Mouse (Mus musculus) midbrain, embryonic 15.5 days (tissue): ENCODE data around the gene Pitpnb. TPM values are rescaled to one million over a fixed set of nuclear protein-coding genes. Genes with fewer than 3 reads are reported as not detected.
A peak's percentile ranks its signal among the peaks of the same experiment; 100 is the strongest.

ENCODE experiments used
- ATAC-seq: fragments of 200-750 bp; cut with Nextera tagmentation; replicated peaks from 2 replicates; pipeline ENCODE4 v1.8.0; 2017; ENCODE audit warnings: moderate TSS enrichment
- H3K27ac ChIP-seq: fragments of 300-500 bp; sonication (generic); 2 replicates; pipeline ENCODE4 v1.5.1; 2015; ENCODE audit warnings: mild to moderate bottlenecking, inconsistent platforms
- H3K27me3 ChIP-seq: fragments of 300-500 bp; sonication (generic); replicated peaks from 2 replicates; pipeline ENCODE4 v1.6.1; 2015; ENCODE audit warnings: inconsistent platforms
- H3K36me3 ChIP-seq: fragments of 300-500 bp; sonication (generic); replicated peaks from 2 replicates; pipeline ENCODE4 v1.6.1; 2015; ENCODE audit warnings: inconsistent platforms
- H3K4me1 ChIP-seq: fragments of 300-500 bp; sonication (generic); 2 replicates; pipeline ENCODE4 v1.6.1; 2015; ENCODE audit warnings: inconsistent platforms
- H3K4me2 ChIP-seq: fragments of 300-500 bp; sonication (generic); 2 replicates; pipeline ENCODE4 v1.6.1; 2015; ENCODE audit warnings: inconsistent platforms, mild to moderate bottlenecking, moderate library complexity
- H3K4me3 ChIP-seq: fragments of 300-500 bp; sonication (generic); 2 replicates; pipeline ENCODE4 v1.5.1; 2015; ENCODE audit warnings: mild to moderate bottlenecking, inconsistent platforms
- H3K9ac ChIP-seq: fragments of 300-500 bp; sonication (generic); 2 replicates; pipeline ENCODE4 v1.6.1; 2015; ENCODE audit warnings: mild to moderate bottlenecking, inconsistent platforms
- H3K9me3 ChIP-seq: fragments of 300-500 bp; sonication (generic); 2 replicates; pipeline ENCODE4 v1.6.1; 2016; ENCODE audit warnings: inconsistent platforms
- WGBS: fragments of 180-500 bp; shearing (Covaris S2); methylation state at CpG from one replicate; pipeline ENCODE4 v1.1.7; 2015; ENCODE audit warnings: mixed read lengths; 5-methylcytosine and 5-hydroxymethylcytosine counted together
- polyA plus RNA-seq: library from polyadenylated mRNA; unstranded; fragments of >200 nt; fragmentation: Nextera tagmentation; extraction: Ambion mirVana; gene quantifications from 2 replicates; pipeline ENCODE4 v1.2.1, GENCODE M21; 2015

Gene Pitpnb
- polyA plus RNA-seq, 1 experiment from 2014 or later: 98.0 TPM

DNA sequence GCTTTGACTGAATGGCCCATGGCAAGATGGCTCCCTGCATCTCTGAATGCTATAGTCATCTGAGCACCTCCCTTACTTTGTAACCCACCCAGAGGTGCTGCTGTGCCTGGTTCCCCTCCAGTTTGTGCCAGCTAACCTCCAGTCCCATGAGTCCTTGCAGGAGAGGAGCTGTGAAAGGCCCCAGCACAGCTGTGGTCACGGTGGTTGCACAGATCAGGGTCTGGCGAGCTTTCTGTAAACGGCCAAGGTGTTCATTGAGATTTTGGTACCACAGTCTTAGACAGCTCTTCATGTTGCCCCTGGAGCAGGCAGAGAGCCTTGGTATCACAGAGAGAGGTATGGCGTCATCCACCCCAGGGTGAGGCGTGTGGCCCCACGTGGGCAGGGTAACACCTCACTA, 60.9 kb downstream of the Pitpnb start:
- Histone ChIP-seq H3K4me2 (no peak overlapping the region), H3K4me3 (no peak overlapping the region), H3K4me1 (peaks cover 36% of the 10 kb centered on the region), H3K27ac (no peak overlapping the region), H3K9me3 (no peaks in the 10 kb centered on the region), H3K9ac (no peak overlapping the region), H3K36me3 (peaks cover 9% of the 10 kb centered on the region), H3K27me3 (no peaks in the 10 kb centered on the region)
- ATAC-seq: no peak
- 88% methylated on average over 6 of the region's 6 CpGs for WGBS

DNA sequence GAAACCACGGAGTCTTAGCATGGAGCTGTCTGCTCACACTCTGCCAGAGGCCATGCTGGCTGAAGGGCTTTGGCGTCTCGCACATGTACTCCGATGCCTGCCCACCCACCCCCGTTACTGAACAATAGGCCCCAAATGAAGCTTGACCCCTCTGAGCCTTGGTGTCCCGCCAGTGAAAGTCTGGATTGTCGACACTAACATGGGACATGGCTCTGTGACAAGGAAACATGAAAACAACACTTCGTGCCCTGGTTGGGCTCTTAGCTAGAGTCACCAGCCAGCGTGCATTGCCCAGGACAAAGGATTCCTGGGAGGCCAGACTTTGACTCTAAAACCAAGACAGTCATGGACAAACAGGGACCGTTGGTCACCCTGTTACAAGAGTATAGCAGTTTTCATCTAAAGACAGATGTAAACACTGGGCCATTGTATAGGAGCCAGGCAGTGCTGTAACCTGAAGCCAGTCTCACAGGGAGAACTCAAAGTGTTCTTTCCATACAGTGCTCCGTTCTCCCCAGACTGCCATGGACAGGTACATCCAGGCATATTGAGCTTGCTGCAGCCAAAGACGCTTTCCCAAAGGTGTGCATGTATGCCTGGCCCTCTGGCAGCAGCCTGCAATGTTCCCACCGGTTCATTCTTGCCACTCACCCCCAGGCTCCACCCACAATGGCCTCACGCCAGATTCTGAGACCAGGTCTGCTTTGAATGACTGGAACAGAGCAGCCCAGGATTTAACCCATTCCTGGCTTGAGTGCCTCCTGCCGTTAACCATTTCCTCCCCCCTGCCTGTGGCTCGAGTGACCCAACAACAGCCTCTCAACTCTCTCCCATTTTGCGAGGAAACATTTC, 63.0 kb downstream of the Pitpnb start:
- H3K27me3 ChIP-seq: no peaks in the 10 kb centered on the region
- H3K27ac ChIP-seq: peak overlapping the region; percentile 70
- ATAC-seq: peak; percentile 73
- H3K9ac ChIP-seq: no peak overlapping the region
- peak overlapping the region; percentile 5; the same call in 1 of the 2 replicates for H3K4me3 ChIP-seq
- no peaks in the 10 kb centered on the region for H3K36me3 ChIP-seq
- peak overlapping the region; percentile 38 for H3K4me2 ChIP-seq
- H3K9me3 ChIP-seq: no peaks in the 10 kb centered on the region
- peaks cover 43% of the 10 kb centered on the region for H3K4me1 ChIP-seq
- 4% methylated on average over 17 of the region's 17 CpGs for WGBS

DNA sequence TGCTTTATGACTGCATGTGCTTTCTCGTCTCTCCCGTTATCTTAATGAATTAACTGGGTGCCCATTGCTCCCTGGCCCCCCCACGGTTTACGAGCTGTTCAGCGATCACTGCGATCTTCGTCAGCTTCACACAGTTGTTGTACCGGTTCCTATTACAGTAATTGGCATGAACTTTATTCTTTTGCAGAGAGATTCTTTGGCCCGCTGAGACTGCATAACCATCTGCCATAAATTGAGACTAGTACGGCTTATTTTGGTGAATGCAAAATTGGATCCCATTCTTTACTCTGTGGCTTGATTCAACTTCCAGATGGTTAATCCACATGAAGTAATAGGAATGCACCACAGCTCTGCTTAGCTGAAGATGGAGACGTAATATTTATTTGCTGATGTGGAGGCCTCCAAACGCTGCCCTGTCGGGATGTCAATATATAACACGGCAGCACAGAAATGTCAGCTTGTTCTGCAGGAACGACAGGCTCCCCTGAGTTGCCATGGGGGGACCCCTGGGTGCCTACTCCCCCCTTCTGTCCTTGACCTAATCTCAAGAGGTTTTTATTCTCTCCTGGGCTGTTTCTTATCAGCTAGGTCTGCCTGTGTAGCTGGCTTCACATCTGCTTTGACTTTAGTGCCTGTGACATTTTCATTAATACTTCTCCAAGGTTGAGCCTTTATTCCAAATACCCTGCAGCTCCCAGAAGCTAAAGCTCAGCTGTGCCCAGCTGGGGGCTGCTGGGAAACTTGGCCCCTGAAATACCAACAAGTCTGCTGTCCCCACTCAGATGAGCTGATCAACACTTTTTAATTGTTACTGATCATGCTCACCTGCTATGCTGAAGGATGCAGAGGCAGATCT, 63.9 kb downstream of the Pitpnb start:
- Histone ChIP-seq H3K27ac (peak overlapping the region; percentile 70), H3K9me3 (no peaks in the 10 kb centered on the region), H3K4me1 (peaks cover 43% of the 10 kb centered on the region), H3K27me3 (no peaks in the 10 kb centered on the region), H3K4me2 (peak overlapping the region; percentile 38), H3K4me3 (peak overlapping the region; percentile 5), H3K9ac (no peak overlapping the region), H3K36me3 (no peaks in the 10 kb centered on the region)
- ATAC-seq: 0 out of 2 replicates have a peak, but pooled peaks have one; percentile 20
- WGBS: 6% methylated on average over 15 of the region's 15 CpGs

DNA sequence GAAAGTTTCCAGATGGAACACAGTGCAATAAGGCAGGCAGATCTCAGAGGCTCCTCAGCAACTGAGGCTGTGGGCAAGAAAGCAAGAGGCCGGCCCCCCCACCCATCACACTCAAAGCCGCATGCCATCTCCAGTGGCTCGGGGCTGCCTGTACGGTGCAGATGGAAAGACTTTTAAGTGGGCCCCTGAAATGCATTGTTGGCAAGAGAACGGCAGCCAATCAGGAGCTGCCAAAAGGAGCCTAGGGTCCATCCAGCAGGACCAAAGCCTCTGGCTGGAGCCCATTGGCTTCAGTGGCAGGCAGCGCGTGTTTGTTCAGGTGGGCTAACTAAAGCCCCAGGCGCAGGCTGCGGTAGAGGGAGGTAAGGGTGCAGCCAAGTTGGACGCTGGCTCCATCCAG, 65.2 kb downstream of the Pitpnb start:
- H3K27me3 ChIP-seq: no peaks in the 10 kb centered on the region; the same call in 1 of the 2 replicates
- H3K9ac ChIP-seq: no peak overlapping the region
- ATAC-seq: no peak
- H3K4me1 ChIP-seq: peaks cover 43% of the 10 kb centered on the region
- no peaks in the 10 kb centered on the region for H3K36me3 ChIP-seq
- no peak overlapping the region for H3K4me3 ChIP-seq
- no peak overlapping the region for H3K4me2 ChIP-seq
- 54% methylated on average over 10 of the region's 10 CpGs for WGBS
- no peak overlapping the region for H3K27ac ChIP-seq
- no peaks in the 10 kb centered on the region for H3K9me3 ChIP-seq

DNA sequence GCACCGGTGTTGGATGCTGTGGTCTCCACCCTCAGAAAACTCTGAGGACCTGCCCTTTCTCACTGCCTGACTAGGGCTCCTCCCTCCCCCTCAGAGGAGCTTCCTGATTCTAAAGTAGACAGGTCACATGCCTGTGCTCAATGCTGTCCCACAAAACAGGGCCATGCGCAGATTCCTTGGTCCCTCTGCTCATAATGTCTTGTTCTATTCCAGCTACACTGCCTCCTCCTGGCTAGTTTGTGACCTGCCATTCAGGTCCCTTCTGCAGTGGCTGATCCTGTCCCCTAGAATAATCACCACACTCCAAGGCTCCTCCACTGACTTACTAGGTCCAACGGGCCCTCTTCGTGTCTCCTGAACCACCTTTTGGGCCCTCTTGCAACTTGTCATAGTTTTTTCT, 65.6 kb downstream of the Pitpnb start:
- Histone ChIP-seq H3K4me3 (no peak overlapping the region), H3K4me2 (no peak overlapping the region; the same call in 1 of the 2 replicates), H3K27me3 (no peaks in the 10 kb centered on the region; the same call in 1 of the 2 replicates), H3K9ac (no peak overlapping the region), H3K36me3 (no peaks in the 10 kb centered on the region), H3K9me3 (no peaks in the 10 kb centered on the region), H3K4me1 (peaks cover 43% of the 10 kb centered on the region), H3K27ac (no peak overlapping the region)
- 83% methylated on average over 4 of the region's 4 CpGs for WGBS
- no peak for ATAC-seq

DNA sequence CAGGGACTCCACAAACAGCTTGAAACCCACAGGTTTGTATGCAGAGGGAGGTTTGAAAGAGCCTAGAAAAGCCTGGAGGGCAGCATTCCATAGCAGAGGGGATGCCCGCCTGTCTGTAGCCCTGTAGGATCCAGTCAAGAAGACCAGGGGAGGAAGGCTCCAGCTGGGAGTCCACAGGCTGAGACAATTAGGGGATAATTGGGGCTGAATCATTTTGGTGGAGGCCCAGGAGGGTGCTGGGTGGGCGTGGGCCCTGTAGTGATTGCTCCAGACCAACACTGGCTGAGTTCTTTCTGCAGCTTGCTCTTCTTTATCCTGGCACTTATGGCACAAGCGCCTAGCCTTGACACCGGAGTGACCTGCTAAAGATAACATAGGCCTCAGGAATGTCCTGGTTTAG, 67.9 kb downstream of the Pitpnb start:
- no peak overlapping the region for H3K9ac ChIP-seq
- WGBS: 46% methylated on average over 4 of the region's 4 CpGs
- no peak for ATAC-seq
- H3K27me3 ChIP-seq: no peaks in the 10 kb centered on the region; the same call in 1 of the 2 replicates
- no peaks in the 10 kb centered on the region for H3K36me3 ChIP-seq
- H3K27ac ChIP-seq: no peak overlapping the region
- no peak overlapping the region for H3K4me2 ChIP-seq
- H3K9me3 ChIP-seq: no peaks in the 10 kb centered on the region
- H3K4me1 ChIP-seq: peaks cover 33% of the 10 kb centered on the region
- no peak overlapping the region for H3K4me3 ChIP-seq

DNA sequence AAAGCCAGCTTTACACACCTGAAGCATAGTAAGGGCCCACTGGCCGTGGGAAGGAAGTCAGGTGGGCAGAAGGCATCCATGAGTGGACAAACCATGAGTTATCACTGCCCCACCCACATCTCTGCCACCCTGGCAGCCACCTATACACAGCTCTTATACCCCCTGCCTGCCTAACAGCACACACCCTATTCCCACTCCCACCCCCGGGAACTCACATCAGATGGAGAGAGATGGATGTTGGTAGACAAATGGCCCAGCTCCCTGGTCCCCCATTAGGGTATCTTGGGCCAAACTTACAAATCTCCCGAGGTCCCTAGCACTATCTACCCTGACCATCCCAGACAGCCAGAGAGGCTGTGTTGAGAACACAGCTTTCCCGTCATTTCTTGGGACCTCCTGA, 68.7 kb downstream of the Pitpnb start:
- H3K9me3 ChIP-seq: no peaks in the 10 kb centered on the region
- H3K9ac ChIP-seq: no peak overlapping the region
- H3K4me1 ChIP-seq: peaks cover 25% of the 10 kb centered on the region
- ATAC-seq: no peak
- no peaks in the 10 kb centered on the region; the same call in 1 of the 2 replicates for H3K27me3 ChIP-seq
- H3K27ac ChIP-seq: no peak overlapping the region
- no peak overlapping the region for H3K4me2 ChIP-seq
- H3K4me3 ChIP-seq: no peak overlapping the region
- 82% methylated on average over 4 of the region's 4 CpGs for WGBS
- no peaks in the 10 kb centered on the region for H3K36me3 ChIP-seq

DNA sequence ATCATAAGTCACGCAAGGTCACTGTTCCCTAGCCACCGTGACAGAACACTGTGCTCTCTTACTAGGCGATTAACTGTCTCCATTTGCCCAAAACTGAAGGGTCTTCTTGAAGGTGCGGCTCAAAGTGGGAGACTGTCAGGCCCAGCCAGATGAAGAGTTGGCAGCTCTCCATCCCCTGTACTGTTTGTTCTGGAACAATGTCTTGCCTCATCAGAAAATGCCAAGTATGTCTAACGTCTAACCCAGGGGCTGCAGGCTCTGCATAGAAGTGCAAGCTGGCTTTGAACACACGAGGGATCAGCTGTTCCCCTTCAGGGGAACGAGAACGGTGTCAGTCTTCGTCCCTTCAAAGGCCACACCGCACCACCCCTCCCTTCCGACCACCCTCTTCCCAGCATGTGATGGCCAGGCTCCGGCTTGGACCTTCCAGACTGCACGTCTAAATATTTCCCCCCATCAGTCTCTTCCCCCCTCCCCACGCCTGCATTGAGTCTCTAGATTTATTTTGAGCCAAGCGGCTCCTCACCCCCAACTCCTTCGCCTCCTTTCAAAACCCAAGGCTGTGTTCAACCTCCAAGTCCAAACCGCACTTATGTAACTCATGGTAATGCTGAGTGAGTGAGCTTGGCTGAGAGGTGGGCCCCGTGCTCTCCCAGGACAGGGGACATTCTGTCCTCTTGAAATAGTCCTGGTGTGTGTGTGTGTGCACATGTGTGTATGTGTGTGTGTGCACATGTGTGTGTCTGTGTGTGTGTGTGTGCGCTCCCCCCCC, 71.5 kb downstream of the Pitpnb start:
- H3K9ac ChIP-seq: no peak overlapping the region
- H3K27ac ChIP-seq: no peak overlapping the region
- no peak for ATAC-seq
- H3K4me1 ChIP-seq: peaks cover 8% of the 10 kb centered on the region
- no peaks in the 10 kb centered on the region for H3K9me3 ChIP-seq
- no peaks in the 10 kb centered on the region; the same call in 1 of the 2 replicates for H3K27me3 ChIP-seq
- WGBS: 71% methylated on average over 19 of the region's 19 CpGs
- H3K4me2 ChIP-seq: no peak overlapping the region
- no peak overlapping the region for H3K4me3 ChIP-seq
- no peaks in the 10 kb centered on the region for H3K36me3 ChIP-seq

DNA sequence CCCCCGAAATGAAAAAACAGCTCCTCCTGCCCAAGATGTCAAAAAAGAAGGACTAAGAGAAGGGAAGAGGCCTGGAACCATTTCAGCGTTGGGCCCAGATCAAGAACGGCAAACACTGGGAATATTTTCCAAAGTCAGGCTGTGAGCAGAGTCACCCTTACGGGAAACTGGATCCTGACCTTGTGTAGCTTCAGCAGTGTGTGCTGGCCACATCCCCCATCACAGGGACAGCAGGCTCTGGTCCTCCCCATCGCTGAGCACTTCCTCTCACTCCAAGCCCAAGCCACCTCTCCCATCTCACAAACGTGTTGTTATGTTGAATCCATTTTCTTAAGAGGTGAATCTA, 72.1 kb downstream of the Pitpnb start:
- Histone ChIP-seq H3K4me2 (no peak overlapping the region), H3K9me3 (no peaks in the 10 kb centered on the region), H3K4me3 (no peak overlapping the region), H3K27ac (no peak overlapping the region), H3K4me1 (peaks cover 8% of the 10 kb centered on the region), H3K9ac (no peak overlapping the region), H3K27me3 (no peaks in the 10 kb centered on the region; the same call in 1 of the 2 replicates), H3K36me3 (no peaks in the 10 kb centered on the region)
- WGBS: 90% methylated on average over 6 of the region's 6 CpGs
- no peak for ATAC-seq

DNA sequence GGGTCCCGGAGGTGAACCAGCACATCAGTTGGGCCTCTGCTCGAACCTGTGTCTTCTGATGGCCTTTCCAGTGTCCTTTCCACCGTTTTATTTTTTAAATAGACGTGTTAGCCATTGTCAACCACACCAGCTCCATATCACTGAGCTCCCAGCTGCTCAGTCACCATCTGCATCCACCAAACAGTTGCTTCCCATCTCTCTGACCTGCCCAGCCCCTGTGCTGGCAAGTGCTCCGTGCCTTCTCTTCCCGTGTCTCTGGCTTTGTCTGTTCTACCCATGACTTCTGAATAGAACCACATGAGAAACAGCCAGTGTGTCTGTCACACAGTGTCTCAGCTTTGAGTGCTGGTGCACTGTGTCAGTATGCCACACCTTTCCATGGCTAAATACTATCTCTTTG, 74.2 kb downstream of the Pitpnb start:
- ATAC-seq: no peak
- Histone ChIP-seq H3K36me3 (no peaks in the 10 kb centered on the region), H3K9ac (no peak overlapping the region), H3K4me3 (no peak overlapping the region), H3K4me2 (no peak overlapping the region), H3K27me3 (no peaks in the 10 kb centered on the region; the same call in 1 of the 2 replicates), H3K27ac (no peak overlapping the region), H3K9me3 (no peaks in the 10 kb centered on the region), H3K4me1 (peaks cover 11% of the 10 kb centered on the region)
- 83% methylated on average over 6 of the region's 6 CpGs for WGBS

DNA sequence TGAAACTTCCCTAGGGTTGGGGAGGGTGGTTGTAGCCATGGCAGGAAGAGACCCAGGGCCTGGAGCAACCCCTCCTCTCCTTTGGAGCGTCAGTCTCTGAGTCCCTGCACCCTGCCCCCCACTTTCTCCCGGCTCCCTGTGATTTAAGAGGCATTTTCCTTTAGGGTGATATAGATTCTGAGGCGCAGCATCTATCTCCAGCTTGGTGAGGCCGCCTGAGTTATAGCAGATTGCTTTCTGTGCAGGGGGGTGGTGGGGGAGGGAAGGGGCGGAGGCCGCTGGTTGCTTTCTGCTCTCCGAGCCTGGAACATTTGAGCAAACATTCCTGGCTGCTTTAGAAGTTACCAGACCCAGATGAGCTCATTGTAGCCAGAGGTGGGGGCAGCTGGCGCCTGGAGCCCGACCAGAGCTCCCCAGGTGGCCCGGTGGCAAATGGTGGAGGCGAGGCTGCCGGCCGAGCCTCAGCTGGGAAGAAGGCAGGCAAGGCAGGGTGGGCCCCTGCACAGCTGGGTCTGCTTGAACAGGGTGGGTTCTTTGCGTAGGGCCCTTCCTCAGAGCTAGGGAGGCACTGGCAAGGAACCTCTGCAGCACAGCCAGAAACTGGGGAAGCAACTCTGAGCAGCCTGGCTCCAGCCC, 78.0 kb downstream of the Pitpnb start:
- Histone ChIP-seq H3K36me3 (no peaks in the 10 kb centered on the region), H3K4me3 (no peak overlapping the region), H3K9me3 (no peaks in the 10 kb centered on the region), H3K4me1 (peaks cover 15% of the 10 kb centered on the region), H3K27ac (no peak overlapping the region), H3K4me2 (no peak overlapping the region), H3K27me3 (no peaks in the 10 kb centered on the region), H3K9ac (no peak overlapping the region)
- 0 out of 2 replicates have a peak, but pooled peaks have one; percentile 15 for ATAC-seq
- 15% methylated on average over 14 of the region's 14 CpGs for WGBS
